Mouse (Mus musculus) cerebellum, postnatal 10 days (tissue): ENCODE results near the gene Akap9.
"Not testable (repeated sequence)": the region's sequence is repeated elsewhere in the genome, so short reads cannot be mapped to it uniquely, and the experiment has no call there.

Experiments
- DNase-seq, 2 experiments: peaks; one replicate each; pipeline ENCODE4 v3.0.0; 2021; ENCODE audit warnings: mixed read lengths in 2 of 2

Gene Akap9

DNA sequence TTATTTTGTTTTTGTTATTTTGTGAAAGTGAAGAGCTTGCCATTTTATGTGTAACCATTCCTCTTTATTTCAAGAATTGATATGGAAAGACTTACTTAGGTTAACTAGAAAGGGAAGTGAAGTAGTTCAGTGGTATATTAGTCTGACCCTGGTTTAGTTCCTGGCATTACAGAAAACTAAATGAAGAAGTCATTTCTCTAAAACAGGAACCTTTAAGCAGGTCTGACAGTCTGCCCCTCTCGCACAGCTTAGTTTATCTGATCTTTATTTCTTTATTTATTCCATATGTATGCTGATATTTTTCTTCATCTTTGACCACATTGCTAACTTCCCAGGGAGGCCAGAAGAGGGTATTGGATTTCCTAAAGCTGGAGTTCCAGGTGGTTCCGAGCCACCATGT is 113.1 kb downstream of the Akap9 start:
- DNase-seq, result no peak

DNA sequence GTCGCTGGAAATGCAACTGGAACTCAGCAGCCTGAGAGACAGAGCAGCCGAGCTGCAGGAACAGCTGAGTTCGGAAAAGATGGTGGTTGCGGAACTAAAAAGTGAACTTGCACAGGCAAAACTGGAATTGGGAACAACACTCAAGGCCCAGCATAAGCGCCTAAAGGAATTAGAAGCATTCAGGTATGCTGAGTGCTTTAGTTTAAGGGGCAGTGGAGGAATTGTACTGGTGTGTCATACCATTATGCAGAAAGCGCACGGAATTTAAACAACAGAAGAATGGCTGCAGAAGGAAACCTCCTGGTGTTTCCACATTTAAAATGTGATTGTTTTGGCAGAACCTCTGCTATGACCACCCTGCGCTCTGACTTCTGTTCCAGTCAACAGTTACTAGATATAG is 132.5 kb downstream of the Akap9 start:
- no peak for DNase-seq

DNA sequence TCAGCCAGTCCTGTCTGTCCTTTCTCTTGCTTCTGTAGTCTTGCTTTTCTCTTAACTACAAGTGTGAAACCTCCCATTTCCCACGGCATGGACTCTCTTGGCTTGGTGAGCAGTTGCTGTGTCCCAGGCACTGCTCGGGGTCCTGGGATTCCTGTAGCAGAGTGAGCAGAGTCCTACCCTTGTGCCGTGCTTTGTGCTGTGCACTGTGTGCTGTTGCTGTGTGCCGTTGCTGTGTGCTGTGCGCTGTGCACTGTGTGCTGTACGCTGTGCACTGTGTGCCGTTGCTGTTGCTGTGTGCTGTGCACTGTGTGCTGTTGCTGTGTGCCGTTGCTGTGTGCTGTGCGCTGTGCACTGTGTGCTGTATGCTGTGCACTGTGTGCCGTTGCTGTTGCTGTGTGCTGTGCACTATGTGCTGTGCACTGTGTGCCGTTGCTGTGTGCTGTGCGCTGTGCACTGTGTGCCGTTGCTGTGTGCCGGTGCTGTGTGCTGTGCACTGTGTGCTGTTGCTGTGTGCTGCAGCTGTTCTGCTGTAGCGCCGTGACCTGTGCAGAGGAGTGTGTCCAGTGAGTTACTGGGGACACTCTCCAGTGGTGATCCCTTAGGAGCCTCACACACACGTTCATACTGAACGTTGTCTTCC is 138.7 kb downstream of the Akap9 start:
- no peak for DNase-seq

DNA sequence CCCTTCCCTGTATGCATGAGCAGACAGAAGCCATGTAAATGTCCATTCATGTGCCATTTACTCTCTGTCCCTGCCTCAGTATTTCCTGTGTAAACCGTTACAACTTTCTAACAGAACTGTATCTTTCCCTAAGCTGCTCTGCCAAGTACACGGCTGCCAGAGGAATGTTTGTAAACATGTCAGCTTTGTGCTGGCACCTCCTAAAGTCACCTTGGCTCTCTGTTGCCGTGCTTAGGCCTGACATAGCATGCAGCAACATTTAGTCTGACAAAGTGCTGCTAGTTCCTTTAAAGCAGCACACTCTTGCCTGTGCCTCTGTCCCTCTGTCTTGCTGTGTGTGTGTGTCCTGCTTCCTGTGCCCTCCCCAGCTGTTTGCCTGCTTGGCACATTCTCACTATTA is 139.3 kb downstream of the Akap9 start:
- DNase-seq, result no peak

DNA sequence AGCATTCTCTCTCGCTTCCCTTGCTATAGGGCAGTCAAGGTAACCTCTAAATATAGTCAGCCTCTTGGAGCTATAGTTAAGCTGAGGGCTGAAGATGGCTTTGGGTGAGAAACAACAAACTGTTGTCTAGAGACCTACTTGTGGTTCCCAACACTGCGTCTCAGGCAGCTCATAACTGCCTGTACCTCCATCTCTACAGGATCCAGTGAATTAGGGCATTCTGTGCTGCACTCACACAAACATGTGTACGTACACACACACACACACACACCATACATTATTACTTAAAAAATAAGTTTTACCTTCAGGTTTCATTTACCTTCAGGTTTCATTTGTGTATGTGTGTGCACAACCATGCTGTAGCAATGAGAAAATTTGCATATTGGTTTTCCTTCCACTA is 151.2 kb downstream of the Akap9 start:
- DNase-seq, result no peak

DNA sequence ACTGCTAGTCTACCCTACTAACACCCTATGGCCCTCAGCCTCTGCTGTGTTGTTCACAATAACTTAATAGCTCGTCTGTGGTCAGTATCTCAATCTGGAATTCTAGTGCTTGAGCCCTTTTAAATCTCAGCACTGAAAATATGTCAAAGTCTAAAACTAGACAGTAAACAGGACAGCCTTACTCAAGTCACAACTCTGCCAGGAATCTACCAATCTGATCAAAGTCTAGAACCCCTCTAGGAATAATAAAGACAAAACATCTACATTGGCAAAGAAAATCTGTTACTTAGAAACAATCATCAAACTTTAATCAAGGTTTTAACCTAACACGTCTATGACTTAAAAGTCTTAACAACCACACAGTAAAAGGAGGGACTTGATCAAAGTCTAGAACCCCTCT is 153.0 kb downstream of the Akap9 start:
- no peak for DNase-seq

DNA sequence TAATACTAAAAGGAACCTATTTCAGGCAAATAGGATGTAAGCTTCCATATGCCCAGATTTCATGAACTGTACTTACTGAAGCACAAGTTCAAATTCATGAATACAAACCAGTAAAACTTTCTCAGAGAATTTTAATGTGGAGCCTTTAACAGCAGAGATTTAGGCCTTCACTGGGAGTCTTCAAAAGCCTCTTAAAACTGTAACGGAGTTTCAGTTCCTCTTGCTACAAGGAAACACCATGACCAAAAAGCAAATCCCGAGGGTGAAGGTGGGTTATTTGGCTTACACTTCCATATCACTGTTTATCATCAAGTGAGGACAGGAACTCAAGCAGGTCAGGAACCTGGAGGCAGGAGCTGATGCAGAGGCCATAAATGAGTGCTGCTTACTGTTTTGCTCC is 153.7 kb downstream of the Akap9 start:
- DNase-seq, result no peak

DNA sequence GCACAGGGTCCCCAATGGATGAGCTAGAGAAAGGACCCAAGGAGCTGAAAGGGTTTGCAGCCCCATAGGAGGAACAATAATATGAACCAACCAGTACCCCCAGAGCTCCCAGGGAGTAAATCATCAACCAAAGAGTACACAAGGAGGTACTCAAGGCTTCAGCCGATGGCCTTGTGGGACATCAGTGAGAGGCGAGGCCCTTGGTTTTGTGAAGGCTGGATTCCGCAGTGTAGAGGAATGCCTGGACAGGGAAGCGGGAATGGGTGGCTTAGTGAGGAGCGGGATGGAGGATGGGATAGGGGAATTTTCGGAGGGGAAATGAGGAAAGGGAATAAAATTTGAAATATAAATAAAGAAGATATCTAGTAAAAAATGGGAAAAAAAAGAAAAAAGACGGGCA is 157.1 kb downstream of the Akap9 start:
- no peak for DNase-seq

DNA sequence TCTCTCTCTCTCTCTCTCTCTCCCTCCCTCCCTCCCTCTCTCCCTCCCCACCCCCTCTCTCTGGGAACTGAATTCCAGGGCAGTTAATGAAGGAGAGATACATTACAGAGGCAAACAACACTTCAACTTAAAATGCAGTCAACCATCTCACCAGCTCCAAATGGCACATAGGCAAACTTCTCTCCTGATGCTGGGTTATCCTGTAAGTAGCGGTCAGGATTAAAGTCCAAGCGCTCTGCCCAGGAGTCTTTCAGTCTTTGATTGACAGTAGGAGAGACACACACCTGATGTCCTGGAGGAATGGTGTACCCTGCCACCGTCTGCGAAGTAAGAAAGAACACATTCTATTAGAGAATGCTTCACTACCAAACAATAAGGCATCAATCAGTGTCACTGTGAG is 158.5 kb downstream of the Akap9 start:
- no peak for DNase-seq

DNA sequence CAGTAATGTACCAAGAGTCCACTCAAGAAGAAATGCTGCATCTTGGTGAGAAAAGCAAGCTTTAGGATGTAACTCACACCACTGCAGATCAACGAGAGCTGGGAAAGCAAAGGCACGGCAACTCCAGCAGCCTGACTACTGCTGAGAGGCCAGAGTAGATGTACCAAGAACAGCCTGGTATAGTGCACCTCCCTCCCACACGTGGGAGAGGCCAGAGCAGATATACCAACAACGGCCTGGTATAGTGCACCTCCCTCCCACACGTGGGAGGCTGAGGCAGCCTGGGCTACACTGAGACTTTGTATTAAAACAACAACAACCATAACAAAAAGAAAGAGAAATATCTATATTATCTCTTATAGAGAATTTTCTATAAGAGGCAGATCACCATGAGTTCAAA is 160.3 kb downstream of the Akap9 start:
- no peak for DNase-seq

DNA sequence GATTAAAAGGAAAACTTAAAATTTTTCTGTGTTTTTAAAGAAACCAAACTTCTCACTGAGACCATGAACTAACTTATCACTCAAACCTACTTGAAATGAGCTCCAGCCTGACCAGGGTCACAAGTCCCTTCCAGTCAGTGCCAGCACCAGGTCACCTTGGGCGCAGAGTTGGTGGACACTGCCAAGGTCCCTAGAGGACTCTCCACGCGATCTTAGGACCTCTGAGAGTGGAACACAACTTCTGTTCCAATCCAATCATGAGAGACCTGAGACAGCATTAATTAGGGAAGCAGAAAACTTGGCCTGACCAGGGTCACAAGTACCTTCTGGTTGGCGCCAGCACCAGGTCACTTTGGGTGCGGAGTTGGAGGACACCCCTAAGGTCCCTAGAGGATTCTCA is 166.6 kb downstream of the Akap9 start:
- DNase-seq, result no peak

DNA sequence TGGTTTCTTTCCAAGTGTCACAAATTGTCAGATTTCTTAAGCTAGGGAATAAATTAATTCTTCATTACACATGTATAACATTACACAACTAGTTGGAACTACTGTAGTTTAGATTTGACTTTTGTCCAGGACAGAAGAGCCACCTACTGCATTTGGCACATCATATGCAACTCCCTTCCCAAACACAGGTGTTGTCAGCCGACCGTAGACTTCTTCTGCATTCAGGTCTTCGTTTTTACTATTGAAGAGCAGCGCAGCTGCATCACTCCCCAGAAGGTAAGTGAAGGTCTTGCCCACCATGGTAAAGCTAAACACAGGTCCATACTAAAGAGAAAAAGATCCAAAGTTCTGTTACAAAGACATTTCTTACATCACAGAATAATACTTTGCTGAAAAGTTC is 173.2 kb downstream of the Akap9 start:
- no peak for DNase-seq

DNA sequence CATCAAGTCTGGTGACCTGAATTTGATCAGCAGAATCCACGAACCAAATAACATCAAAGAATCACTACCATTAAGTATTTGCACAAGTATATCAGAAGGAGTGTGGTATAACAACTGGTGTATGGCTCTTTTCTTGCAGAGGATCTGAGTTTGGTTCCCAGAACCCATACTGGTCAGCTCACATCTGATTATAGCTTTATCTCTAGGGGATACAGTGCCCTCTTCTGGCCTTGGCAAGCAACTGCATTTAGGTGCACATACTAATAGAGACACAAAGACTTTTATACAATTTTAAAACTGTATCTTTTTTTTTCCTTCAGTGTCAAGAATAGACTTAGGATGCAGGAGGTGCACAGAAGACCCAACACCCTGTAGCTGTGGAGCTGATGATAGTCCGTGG is 173.9 kb downstream of the Akap9 start:
- DNase-seq, result peak in 1 of 2 experiments; percentile 15

DNA sequence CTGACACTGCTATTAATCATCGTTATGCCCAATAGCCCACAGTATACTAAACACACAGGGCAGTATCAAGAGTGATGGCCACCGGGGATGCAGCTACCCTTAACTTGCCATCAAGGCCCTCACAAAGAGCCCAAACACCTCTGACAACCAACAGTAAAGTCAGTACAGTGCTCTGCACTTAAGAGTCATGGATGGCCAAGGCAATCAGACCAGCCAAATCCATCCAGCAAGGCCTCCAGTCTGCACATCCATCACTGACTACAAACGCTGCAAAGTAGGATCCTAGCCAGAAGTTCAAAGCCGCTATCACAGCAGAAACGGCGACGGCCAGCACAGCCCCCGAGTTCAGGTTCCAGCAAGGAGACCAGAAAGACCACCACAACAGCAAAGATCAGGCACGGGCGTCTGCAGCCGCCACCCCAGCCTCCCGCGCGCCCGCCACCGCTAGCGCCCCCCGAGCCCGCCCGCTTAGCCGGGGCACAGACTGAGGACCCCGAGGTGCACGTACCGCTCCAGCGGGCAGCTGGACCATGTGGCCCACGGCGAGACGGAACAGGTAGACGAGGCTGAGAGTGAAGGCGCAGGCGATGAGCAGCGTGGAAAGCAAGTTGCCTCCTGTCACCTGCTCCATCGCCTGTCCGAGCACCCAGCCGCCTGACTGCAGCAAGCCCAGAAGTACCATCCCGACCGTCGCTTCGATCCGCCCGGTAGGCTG is 175.9 kb downstream of the Akap9 start:
- no peak for DNase-seq

DNA sequence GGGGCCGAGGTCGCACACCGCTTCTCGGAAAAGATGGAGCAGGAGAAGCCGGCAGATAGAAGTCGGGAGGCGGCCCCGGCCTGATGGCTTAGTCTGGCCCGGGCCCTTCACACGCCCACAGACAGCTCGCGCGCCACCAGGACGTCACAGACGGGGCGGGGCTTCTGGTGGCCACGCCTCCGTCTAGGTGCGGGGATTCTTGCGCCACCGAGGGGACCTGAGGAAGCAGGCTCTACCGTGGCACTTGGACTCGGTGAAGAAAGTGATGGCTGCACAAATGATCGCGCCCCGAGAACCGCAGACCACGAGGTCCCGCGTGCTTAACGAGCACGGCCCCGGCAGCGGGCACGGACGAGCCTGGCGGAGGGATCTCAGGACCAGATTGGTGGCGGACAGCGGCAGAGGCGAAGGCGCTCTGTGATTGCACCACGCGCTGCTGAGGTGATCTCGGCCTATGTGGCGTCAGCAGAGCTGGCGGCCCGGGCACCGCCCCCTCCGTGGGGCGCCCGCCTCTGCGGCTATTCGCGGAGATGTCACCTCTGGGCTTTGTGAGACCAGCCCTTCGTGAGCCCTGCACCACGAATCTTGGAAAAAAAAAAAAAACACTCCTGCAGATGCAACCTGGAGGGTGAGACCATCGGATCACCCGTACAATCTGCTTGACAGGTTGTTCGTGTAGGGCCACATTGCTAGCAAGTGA is 176.6 kb downstream of the Akap9 start, which contains the start of gene Cyp51:
Gene Cyp51 (minus strand): TSS at position 406 of the 700 bp plus-strand sequence.
- DNase-seq, result peak; percentile 96

DNA sequence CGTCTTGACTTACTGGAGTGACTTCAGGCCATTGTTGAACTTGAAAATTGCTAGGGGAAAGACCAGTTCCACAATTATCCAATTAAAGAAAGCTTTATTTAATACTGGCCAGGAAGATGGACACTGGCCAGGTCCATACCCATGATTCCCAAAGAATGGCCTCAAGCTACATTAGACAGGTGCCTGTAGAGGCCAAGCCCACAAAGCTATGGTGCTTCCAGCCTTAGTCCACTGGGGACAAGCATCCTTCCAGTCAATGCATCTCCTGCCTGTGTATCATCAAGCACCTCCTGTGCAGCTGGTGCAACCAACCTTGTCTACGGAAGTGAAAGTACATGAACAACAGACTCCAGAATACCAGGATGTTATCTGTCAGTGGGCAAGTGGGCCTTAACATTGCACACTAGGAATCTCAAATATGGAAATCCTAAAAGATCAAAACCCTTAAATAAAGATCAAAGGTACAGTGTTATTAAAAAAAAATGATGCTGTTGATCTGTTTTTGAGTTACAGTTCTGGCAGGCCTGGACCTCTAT is 177.9 kb downstream of the Akap9 start:
- DNase-seq, result peak; percentile 16 to 24

DNA sequence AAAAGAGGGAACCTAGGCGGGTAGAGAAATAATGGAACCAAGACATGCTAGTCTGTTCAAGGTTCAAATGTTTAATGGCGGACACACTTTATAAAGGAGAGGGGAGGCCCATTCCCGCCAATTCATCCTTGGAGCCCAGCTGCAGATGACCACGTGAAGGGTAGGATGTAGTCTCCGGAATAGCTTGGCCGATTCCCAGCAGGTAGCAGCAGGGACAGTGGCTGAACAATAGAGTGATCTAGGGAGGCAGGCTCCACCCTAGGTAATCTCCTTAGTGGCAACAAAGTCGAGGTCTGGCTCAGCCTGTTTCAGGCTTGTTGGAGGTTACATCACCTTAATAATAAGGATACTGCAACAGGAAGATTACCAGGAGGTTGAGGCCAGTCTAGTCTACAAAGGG is 179.2 kb downstream of the Akap9 start:
- DNase-seq, result not testable (repeated sequence)

DNA sequence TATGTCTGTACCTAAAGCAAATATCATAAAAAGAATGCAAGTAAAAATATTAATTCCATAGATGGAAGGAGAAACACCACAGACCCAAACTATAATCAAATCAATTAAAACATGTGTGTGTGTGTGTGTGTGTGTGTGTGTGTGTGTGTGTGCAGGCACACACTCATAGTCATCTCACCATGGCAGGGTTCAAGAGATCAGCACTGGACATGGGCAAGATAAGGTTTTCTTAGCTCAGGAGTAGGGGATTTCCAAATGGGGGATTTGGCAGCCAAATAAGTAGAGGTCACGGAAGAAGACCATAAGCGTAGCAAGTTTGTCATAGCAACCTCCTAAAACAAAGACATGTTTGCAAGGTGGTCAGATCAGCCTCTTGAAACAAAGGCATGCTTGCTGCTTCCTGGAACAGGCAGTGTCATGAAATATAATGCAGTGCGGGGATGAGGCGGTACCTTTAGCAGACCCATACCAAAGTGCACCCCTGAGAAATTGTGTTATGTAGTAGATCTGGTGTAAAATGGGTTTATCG is 184.8 kb downstream of the Akap9 start:
- DNase-seq, result peak in 1 of 2 experiments; percentile 0
